Mouse (Mus musculus): ENCODE measurements around the gene Dab2ip. TPM values are rescaled to one million over a fixed set of nuclear protein-coding genes. Genes with fewer than 3 reads are reported as not detected.
A peak's percentile ranks its signal among the peaks of the same experiment; 100 is the strongest.

Gene Dab2ip
- total RNA-seq, 2 experiments from 2014 or later = 143 to 154 TPM

GRCm38 (mm10) chr2:35550097-35550496 is 8.0 kb upstream of the Dab2ip start:
- intact Hi-C loops (cut with DNase I) = no loop called here
- DNase-seq (ENCODE audit: low spot score in 2 of 2) = no peak

- intact Hi-C loops (cut with DNase I) = loop anchor here (5.0 kb wide), 1 partner anchor 370 kb away; no protein-coding TSS in a partner anchor
- DNase-seq (ENCODE audit: low spot score in 2 of 2) = no peak
Measured at GRCm38 (mm10) chr2:35556918-35557486, 1.1 kb upstream of the Dab2ip start.

GRCm38 (mm10) chr2:35558826-35559550 is 922 bp downstream of the Dab2ip start:
- DNase-seq (ENCODE audit: low spot score in 2 of 2) = peak; percentile 19 to 39
- intact Hi-C loops (cut with DNase I) = loop anchor here (1.0 to 5.0 kb wide), 5 partner anchors 52 to 368 kb away; no protein-coding TSS in a partner anchor

DNA sequence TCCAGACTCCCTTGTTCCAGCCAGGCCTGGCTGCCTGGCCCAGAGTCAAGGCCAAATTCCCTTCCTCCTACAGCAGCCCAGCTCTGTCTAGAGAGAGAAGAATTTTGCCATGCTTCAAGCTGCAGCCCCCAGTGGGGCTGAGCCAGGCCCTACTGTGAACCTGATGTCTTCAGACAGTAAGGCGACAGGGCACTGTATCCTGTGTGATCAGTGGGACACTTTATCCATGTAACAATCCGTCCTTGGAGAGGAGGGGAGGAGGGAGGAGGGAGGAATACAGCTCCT is 1.4 kb downstream of the Dab2ip start:
- intact Hi-C loops (cut with DNase I) = loop anchor here (2.0 to 5.0 kb wide), 3 partner anchors 51 to 368 kb away; no protein-coding TSS in a partner anchor
- peak in 1 of 2 experiments; percentile 21 for DNase-seq (ENCODE audit: low spot score in 2 of 2)

GRCm38 (mm10) chr2:35563722-35564121 is 5.7 kb downstream of the Dab2ip start:
- intact Hi-C loops (cut with DNase I) = no loop called here
- DNase-seq (ENCODE audit: low spot score in 2 of 2) = no peak

DNA sequence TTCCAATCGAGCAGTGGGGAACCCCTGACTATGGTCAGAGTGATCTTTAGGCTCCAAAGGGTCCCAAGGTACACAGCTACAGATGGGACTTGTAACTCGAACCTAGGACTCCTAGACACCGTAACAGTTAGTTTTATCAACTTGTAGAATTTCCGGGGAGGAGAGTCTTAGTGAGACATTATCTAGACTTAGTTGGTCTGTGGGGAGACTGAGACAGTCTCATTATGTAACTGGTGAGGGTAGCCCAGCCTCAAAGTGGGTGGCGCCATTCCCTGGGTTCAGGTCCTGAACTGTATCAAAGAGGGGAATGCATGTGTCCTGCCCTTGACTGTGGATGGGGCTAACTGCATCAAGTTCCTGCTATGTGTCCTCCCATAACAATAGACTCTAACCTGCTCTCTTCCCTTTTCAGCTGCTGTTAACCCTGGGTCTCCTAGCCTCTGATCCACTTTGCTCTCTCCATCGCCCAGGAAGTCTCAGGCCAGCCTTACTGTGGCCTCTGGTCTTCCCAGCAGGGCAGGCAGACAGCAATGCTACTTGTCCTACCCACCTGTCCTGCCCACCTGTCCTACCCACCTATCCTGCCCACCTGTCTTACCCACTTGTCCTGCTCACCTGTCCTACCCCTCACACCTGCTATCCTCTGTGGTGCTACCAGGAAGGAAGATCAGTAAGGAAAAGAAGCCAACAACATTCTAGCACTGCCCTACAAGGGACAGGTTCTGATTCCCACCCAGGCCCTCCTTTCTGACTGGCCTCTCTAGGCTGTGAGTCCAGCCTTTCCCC is 7.2 kb downstream of the Dab2ip start:
- intact Hi-C loops (cut with DNase I) = no loop called here
- DNase-seq (ENCODE audit: low spot score in 2 of 2) = no peak

DNA sequence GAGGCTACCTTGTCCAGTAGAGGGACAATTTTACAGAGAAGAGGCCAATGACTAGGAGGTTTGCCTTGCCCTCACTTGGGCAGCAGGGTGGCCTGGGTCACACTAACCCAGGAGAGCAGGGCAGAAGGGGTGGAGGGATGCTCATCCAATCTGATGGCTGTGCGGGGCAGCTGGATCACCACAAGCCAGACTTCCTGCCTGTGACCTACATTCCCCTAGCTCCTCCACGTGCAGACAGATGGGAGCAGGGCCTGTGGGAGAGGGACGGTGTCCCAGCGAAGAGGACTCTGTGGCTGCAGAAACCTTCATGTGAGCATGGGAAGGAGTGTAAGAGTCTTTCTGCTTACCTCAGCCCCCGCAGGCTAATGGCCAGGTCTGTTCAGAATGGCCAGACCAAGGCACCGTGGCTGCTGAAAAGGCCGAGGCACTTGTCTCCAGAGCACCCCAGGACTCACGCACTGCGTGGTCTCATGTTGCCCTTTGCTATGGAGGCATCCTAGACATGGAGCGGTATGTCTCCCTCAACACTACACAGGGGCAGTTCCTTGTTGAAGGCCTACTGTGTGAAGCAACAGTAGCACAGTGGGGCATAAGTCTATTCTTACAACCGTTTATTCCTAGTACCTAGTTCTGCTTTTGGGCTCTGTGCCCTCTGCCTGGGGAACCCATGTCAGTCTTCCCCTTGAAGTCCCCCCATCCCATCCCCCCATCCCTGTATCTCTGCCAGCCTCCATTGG is 9.1 kb downstream of the Dab2ip start:
- intact Hi-C loops (cut with DNase I) = no loop called here
- peak in 1 of 2 experiments; percentile 44 for DNase-seq (ENCODE audit: low spot score in 2 of 2)

DNA sequence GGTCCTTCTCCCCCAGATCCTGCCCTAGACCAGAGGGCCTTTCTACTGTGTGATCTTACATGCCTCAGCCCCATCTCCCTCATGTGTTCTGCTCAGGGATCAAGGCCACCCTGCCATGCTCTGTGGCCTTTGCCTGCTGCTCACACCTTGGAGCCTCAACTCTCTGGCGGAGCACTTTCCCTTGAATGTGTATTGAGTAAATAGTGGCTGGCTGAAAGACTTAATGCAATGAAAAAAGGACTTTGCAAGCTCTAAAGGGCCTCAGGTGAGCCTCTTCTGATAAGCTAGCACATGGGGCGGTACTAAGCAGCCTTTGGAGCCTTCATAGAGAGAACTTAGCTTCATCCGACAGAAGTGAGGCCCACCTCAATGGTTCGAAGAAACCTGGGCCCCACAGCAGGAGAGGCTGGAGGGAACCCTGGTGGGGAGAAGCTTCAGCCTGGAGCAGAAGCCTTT is 9.7 kb downstream of the Dab2ip start:
- DNase-seq (ENCODE audit: low spot score in 2 of 2) = no peak
- intact Hi-C loops (cut with DNase I) = no loop called here

GRCm38 (mm10) chr2:35570743-35571142 is 12.7 kb downstream of the Dab2ip start:
- DNase-seq (ENCODE audit: low spot score in 2 of 2) = no peak
- intact Hi-C loops (cut with DNase I) = no loop called here

DNA sequence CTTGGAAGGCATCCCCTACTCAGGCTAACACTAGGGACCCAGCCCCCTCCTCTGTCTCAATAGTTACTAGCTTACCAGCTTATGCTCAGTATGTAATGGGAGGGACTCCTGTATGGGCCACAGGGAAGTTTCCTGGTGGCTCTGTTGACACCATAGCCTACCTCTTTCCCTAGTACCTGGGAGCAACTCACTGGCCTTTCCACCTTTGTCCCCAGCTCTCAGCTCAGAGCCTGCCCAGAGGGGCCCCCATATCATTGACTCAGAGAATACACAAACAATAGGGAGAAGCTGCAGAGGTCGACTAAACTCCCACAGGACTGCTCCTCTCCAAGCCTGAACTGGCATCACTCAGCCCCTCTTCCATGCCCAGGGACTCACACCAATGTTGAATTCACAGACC is 16.6 kb downstream of the Dab2ip start:
- intact Hi-C loops (cut with DNase I) = no loop called here
- no peak for DNase-seq (ENCODE audit: low spot score in 2 of 2)

DNA sequence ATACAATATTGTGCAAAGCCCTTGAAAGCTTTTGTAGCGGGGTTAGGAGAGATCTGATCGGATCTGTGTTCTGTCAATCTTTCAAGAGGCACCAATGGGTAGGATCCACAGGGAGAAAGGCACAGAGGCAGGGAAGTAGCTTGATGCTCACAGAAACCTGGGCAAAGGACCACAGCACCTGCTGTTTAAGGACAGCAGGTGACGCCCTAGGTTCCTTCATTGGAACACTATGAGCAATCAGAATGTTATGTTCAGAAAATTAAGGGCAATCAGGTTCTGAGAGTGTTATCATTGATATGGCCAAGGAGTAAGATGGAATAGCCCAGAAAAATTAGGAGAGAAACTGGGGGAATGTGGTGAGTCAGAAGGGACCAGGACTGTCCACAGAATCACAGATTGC is 18.6 kb downstream of the Dab2ip start:
- no peak for DNase-seq (ENCODE audit: low spot score in 2 of 2)
- intact Hi-C loops (cut with DNase I) = no loop called here

- intact Hi-C loops (cut with DNase I) = no loop called here
- DNase-seq (ENCODE audit: low spot score in 2 of 2) = no peak
Measured at GRCm38 (mm10) chr2:35580111-35580510, 22.0 kb downstream of the Dab2ip start.

GRCm38 (mm10) chr2:35581501-35582340 is 23.7 kb downstream of the Dab2ip start:
- intact Hi-C loops (cut with DNase I) = no loop called here
- DNase-seq (ENCODE audit: low spot score in 2 of 2) = peak in 1 of 2 experiments; percentile 15

DNA sequence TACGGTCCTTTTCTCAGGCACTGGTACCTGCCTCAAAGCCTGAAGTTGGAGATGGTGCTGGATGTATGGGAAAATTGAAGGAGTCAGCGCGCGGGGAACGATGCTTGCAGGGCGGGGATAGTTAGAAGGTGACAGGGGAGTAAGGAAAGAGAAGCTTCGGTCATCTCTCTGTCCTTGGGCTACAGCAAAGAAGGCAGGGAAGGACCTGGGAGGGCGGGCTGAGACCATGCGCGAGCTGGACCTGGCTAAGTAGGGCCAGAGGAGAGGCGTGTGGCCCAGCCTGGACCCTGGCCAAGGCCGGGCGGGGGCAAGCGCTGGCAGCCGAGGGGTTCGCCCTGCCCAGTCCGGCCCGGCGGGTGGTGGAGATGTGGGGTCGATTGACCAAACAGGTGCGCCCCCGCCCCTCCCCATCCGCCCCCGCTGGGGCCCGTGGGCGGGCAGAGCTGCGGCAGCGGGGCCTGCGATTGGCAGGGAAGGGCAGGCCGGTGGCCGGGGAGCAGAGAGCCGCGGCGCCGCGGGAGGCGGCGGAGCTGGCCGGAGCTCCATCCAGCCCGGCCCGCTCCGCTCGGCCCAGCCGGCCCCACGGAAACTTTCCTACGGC is 24.4 kb downstream of the Dab2ip start:
- DNase-seq (ENCODE audit: low spot score in 2 of 2) = peak; percentile 24 to 39
- intact Hi-C loops (cut with DNase I) = no loop called here

- intact Hi-C loops (cut with DNase I) = no loop called here
- DNase-seq (ENCODE audit: low spot score in 2 of 2) = no peak
Measured at GRCm38 (mm10) chr2:35583406-35583805, 25.3 kb downstream of the Dab2ip start.

DNA sequence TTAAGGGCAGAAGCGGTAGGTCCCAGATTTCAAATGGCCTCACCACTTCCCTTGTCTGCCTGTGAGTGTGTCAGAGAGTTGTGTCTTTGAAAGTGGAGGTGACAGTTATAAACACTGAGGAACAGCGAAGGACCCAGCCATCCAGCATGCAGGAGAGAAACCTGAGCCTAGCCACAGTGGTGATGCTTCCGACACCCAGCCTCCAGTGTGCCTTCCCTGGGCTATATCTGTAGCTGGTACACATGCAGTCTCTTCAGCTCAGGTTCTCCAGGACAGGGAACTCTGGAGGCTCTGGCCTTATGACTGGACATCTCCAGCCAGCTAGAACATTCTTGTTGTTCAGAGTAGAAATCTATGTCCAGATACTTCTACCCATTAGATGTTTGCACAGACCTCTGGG is 25.9 kb downstream of the Dab2ip start:
- no peak for DNase-seq (ENCODE audit: low spot score in 2 of 2)
- intact Hi-C loops (cut with DNase I) = no loop called here

- no peak for DNase-seq (ENCODE audit: low spot score in 2 of 2)
- intact Hi-C loops (cut with DNase I) = no loop called here
Measured at GRCm38 (mm10) chr2:35588368-35588767, 30.3 kb downstream of the Dab2ip start.

- intact Hi-C loops (cut with DNase I) = no loop called here
- no peak for DNase-seq (ENCODE audit: low spot score in 2 of 2)
Measured at GRCm38 (mm10) chr2:35589385-35589784, 31.3 kb downstream of the Dab2ip start.

- DNase-seq (ENCODE audit: low spot score in 2 of 2) = no peak
Measured at GRCm38 (mm10) chr2:35589800-35590199, 31.7 kb downstream of the Dab2ip start.

More at GRCm38 (mm10) chr2:35589800-35590199, 31.7 kb downstream of the Dab2ip start:
- intact Hi-C loops (cut with DNase I) = no loop called here

Measured in left cerebral cortex, postnatal 25 days (tissue).